Mouse (Mus musculus): ENCODE results near the gene Tmc8. TPM values are rescaled to one million over a fixed set of nuclear protein-coding genes. Genes with fewer than 3 reads are reported as not detected.
"Not testable (repeated sequence)": the region's sequence is repeated elsewhere in the genome, so short reads cannot be mapped to it uniquely, and the experiment has no call there.

Gene Tmc8
- polyA plus RNA-seq, 1 experiment from 2014 or later, result 5.4 TPM

DNA sequence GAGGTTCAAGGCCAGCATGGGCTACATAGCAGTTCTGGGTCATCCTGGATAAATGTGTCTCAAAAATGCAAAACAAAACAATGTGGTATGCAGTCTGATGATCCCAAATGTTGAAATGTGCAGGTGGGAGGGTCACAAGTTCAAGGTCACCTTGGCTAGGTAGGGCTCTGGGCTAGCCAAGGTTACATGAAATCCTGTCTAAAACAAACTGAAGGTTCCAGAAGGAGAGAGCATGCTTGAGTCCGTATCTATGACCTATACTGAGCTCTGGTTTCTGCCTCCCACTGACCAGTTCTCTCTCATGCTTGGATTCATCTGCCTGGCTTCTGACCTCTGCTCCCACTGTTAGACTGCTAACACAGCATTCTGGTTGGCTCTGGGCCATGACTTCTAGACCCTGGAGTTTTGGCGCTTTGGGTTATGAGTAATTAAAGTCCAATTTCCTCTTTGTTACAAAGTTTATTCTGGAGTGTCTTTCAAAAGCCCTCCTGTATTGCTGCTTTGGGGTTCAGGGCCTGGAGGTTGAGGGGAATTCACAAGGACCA is 47.9 kb downstream of the Tmc8 start:
- Histone ChIP-seq H3K9ac (no peak overlapping the region), H3K4me1 (peaks cover 63% of the 10 kb centered on the region), H3K27ac (peak overlapping the region; percentile 83), H3K36me3 (no peaks in the 10 kb centered on the region), H3K4me3 (replicated peaks) (no peak overlapping the region), H3K4me2 (no peak overlapping the region), H3K27me3 (replicated peaks) (no peaks in the 10 kb centered on the region), H3K9me3 (no peaks in the 10 kb centered on the region)
- no peak for ATAC-seq (ENCODE audit: insufficient read depth, low FRiP score, low read depth)
- 61% methylated on average over 2 of the region's 2 CpGs for WGBS

DNA sequence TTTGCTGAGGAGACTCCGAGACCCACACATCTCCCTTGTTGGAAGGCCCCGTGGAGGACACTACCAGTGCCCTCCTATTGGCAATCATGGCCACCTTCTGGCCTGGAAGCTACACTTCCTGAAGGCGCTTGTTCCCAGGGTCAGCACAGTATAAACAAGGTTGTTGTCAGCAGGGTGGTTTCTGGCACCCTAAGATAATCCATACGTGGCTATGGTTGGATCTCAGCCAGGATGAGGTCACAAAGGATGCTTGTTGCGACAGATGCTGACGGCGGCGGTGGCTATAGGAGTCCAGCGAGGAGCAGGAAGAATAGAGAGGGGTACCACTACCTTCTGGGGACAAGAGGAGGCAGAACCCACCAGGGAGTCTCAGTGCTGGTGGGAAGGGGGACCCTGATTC is 48.5 kb downstream of the Tmc8 start:
- Histone ChIP-seq H3K4me1 (peaks cover 57% of the 10 kb centered on the region), H3K9me3 (no peaks in the 10 kb centered on the region), H3K4me3 (replicated peaks) (no peak overlapping the region), H3K36me3 (no peaks in the 10 kb centered on the region), H3K27me3 (replicated peaks) (no peaks in the 10 kb centered on the region), H3K27ac (peak overlapping the region; percentile 83), H3K4me2 (no peak overlapping the region), H3K9ac (no peak overlapping the region)
- 60% methylated on average over 9 of the region's 9 CpGs for WGBS
- ATAC-seq (ENCODE audit: insufficient read depth, low FRiP score, low read depth), result no peak

DNA sequence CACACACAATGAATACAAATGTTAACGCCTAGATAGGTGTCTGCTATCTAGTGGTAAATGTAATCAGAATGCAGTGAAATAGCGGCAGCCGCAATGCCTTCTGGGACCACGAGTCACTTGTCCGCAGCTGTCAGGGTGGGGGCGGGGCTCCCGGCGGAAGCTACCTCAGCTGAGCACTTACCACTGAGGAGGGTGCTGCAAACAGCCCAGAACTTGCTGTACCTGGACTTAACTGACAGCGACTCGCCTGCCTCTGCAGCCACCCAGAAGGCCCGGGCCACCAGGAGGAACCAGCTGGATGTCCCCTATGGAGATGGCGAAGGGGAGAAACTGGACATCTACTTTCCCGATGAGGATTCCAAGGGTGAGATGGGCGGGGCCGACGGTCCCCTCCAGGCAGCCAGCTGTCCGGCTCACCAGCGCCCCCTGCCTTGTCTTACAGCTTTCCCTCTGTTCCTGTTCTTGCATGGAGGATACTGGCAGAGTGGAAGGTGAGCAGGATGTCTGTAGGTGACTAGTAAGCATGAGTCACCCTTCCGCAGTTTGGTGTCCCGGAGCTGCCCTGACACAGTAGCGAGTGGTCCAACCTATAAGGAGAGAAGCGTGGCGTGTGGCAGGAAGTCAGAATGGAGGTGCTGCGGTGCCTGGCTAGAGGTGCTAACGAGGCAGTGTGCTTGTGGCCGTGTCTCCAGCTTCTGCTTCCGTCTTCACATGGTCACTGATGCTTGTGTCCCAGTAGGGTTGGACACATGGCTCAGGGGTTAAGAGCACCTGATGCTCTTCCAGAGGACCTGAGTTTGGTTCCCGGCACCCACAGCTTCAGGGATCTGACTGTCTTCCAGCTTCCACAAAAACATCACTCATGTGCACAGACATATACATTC is 50.5 kb downstream of the Tmc8 start:
- Histone ChIP-seq H3K36me3 (no peaks in the 10 kb centered on the region), H3K9me3 (no peaks in the 10 kb centered on the region), H3K27ac (no peak overlapping the region), H3K27me3 (replicated peaks) (no peaks in the 10 kb centered on the region), H3K4me2 (peak overlapping the region; percentile 55), H3K4me3 (replicated peaks) (peak overlapping the region; percentile 33), H3K4me1 (peaks cover 40% of the 10 kb centered on the region), H3K9ac (no peak overlapping the region)
- 21% methylated on average over 28 of the region's 28 CpGs for WGBS
- ATAC-seq (ENCODE audit: insufficient read depth, low FRiP score, low read depth), result peak; percentile 45; the same call in 1 of the 2 replicates

DNA sequence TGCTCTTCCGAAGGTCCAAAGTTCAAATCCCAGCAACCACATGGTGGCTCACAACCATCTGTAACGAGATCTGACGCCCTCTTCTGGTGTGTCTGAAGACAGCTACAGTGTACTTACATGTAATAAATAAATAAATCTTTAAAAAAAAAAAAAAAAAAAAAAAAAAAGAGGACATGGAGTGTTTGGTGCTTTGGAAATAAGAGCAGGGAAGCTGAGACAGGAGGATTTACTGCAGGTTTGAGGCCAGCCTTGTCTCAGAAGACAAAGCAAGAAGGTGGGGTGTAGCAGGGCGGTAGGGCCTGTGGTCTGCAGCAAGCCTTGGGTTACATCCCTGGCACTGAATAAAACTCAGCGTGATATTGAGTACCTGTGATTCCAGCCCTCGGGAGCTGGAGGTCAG is 51.6 kb downstream of the Tmc8 start:
- 83% methylated on average over 6 of the region's 6 CpGs for WGBS
- H3K4me2 ChIP-seq; H3K27ac ChIP-seq; H3K9me3 ChIP-seq; ATAC-seq (ENCODE audit: insufficient read depth, low FRiP score, low read depth); H3K36me3 ChIP-seq; H3K9ac ChIP-seq; H3K27me3 ChIP-seq (replicated peaks); H3K4me3 ChIP-seq (replicated peaks): not testable (repeated sequence)
- peaks cover 31% of the 10 kb centered on the region for H3K4me1 ChIP-seq

DNA sequence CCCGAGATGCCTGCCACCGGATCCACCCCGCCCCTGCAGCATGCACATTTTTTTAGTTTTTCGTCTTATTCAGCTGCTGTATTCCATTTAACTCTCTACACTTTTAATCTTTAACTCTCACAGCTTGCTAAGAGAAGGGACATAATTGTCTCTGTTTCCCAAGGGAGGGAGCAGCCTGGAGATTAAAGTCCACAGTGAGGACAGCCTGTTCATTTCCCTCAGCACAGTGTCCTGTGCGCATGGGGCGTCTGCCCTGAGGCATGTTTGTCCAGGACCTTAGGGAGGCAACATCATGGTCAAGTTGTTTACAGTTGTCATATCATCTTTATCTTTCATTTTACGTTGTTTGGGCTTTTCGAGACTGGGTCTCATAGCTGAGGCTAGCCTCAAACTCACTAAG is 52.2 kb downstream of the Tmc8 start:
- H3K27me3 ChIP-seq (replicated peaks), result no peaks in the 10 kb centered on the region
- H3K9ac ChIP-seq, result no peak overlapping the region
- H3K4me3 ChIP-seq (replicated peaks), result no peak overlapping the region
- H3K4me1 ChIP-seq, result peaks cover 27% of the 10 kb centered on the region
- H3K36me3 ChIP-seq, result no peaks in the 10 kb centered on the region
- ATAC-seq (ENCODE audit: insufficient read depth, low FRiP score, low read depth), result no peak
- WGBS, result 85% methylated on average over 8 of the region's 8 CpGs
- no peak overlapping the region for H3K27ac ChIP-seq
- H3K4me2 ChIP-seq, result no peak overlapping the region
- no peaks in the 10 kb centered on the region for H3K9me3 ChIP-seq

DNA sequence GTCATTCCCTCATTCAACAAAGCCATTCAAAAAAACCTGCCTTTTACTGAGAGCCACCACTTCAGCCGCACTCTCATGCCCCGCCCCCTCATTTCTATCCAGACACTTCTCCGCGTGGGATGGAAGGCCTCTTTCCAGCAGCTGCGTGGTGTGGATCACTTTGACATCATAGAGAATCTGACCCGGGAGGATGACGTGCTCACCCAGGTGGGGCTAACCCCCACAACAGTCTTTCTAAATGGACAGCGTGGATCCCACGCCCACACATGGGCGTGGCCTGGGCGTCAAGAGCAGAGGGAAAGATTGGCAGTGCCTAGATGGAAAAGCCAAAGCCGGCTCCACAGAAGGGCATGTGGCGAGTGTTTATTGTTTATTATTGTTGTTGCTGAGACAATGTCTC is 54.4 kb downstream of the Tmc8 start:
- Histone ChIP-seq H3K9me3 (no peaks in the 10 kb centered on the region), H3K27me3 (replicated peaks) (no peaks in the 10 kb centered on the region), H3K4me2 (peak overlapping the region; percentile 28), H3K36me3 (no peaks in the 10 kb centered on the region), H3K27ac (no peak overlapping the region), H3K4me3 (replicated peaks) (no peak overlapping the region), H3K9ac (no peak overlapping the region), H3K4me1 (peaks cover 10% of the 10 kb centered on the region)
- WGBS, result 33% methylated on average over 13 of the region's 13 CpGs
- no peak for ATAC-seq (ENCODE audit: insufficient read depth, low FRiP score, low read depth)

DNA sequence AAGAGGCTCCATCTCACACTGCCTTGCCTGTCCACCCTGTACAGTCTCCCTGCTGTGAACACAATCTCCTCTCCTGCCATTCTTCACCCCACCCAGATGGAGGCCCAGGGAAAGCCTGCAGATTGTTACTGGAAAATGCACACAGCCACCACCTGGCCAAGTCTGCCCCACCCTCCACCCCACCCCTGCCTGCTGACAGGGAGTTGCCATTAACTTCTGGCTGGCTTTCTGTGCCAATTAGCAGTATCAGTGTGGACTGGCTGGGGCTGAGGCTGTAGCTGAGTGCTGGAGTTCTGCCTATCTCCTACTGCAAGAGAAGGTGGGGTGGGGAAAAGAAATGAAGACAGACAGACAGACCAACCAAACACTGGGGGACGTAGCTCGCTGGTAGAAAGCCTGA is 56.7 kb downstream of the Tmc8 start:
- Histone ChIP-seq H3K4me2 (no peak overlapping the region), H3K4me3 (replicated peaks) (no peak overlapping the region), H3K9ac (no peak overlapping the region), H3K27me3 (replicated peaks) (no peaks in the 10 kb centered on the region), H3K4me1 (0 out of 2 replicates have a peak, but pooled peaks cover 3% of the 10 kb centered on the region), H3K27ac (peak overlapping the region; percentile 79), H3K9me3 (no peaks in the 10 kb centered on the region), H3K36me3 (no peaks in the 10 kb centered on the region)
- ATAC-seq (ENCODE audit: insufficient read depth, low FRiP score, low read depth), result peak; percentile 95
- 43% methylated on average over 2 of the region's 2 CpGs for WGBS

DNA sequence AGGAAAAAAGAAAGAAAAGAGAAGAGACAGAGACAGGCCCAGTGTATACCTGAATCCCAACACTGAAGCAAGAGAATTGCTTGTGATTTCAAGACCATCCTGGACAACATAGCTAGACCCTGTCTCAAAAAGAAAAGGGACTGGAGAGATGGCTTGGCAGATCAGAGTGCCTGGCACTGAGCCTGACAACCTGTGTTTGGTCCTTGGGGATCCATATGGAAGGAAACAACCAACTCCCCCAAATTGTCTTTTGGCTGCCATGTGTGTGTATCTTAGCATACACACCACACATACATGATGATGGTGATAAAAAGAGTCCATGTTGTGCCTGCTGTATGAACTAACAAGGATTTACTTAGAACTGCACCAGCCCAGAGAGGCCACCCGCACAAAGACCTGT is 57.1 kb downstream of the Tmc8 start:
- no peak for ATAC-seq (ENCODE audit: insufficient read depth, low FRiP score, low read depth)
- Histone ChIP-seq H3K4me3 (replicated peaks) (no peak overlapping the region), H3K4me2 (no peak overlapping the region), H3K27ac (peak overlapping the region; percentile 79), H3K27me3 (replicated peaks) (no peaks in the 10 kb centered on the region), H3K36me3 (no peaks in the 10 kb centered on the region), H3K9ac (no peak overlapping the region), H3K9me3 (no peaks in the 10 kb centered on the region), H3K4me1 (0 out of 2 replicates have a peak, but pooled peaks cover 3% of the 10 kb centered on the region)
- 76% methylated on average over 1 of the region's 1 CpGs for WGBS

DNA sequence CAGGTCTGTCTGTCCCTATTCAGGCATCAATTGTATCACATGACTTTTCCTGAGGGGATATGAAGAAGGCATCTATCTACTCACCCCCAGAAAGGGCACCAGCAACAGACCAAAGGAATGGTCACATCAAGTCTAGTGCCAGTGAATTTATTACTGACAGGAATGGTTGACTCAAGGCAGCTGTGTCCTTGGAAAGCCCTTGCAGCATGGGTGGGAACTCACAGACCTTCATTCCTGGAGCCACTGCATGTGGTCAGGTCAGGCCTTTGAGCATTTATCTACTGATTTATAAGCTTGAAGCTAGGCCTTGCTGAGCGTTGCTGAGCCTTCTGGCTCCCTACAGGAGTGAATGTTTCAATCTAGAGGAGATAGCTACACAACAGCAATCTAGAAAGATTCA is 59.0 kb downstream of the Tmc8 start:
- no peaks in the 10 kb centered on the region for H3K36me3 ChIP-seq
- H3K9me3 ChIP-seq, result no peaks in the 10 kb centered on the region
- H3K4me2 ChIP-seq, result no peak overlapping the region
- no peak overlapping the region for H3K4me3 ChIP-seq (replicated peaks)
- no peaks in the 10 kb centered on the region for H3K27me3 ChIP-seq (replicated peaks)
- no peak overlapping the region for H3K27ac ChIP-seq
- ATAC-seq (ENCODE audit: insufficient read depth, low FRiP score, low read depth), result no peak
- H3K9ac ChIP-seq, result no peak overlapping the region
- 44% methylated on average over 1 of the region's 1 CpGs for WGBS
- 0 out of 2 replicates have a peak, but pooled peaks cover 3% of the 10 kb centered on the region for H3K4me1 ChIP-seq

Other genes starting within 250 kb of the Tmc8 start
- 11.6 and 12.2 TPM in 2 replicates for gene Tnrc6c, start 127.8 kb upstream of the Tmc8 start, polyA plus RNA-seq (2015; fragmentation: Nextera tagmentation; extraction: Ambion mirVana)
- gene Tmc6, start 122 bp downstream of the Tmc8 start, polyA plus RNA-seq (2015; fragmentation: Nextera tagmentation; extraction: Ambion mirVana), result 28.3 and 29.4 TPM in 2 replicates
- 2.0 and 7.2 TPM in 2 replicates for gene 6030468B19Rik, start 15.6 kb downstream of the Tmc8 start, polyA plus RNA-seq (2015; fragmentation: Nextera tagmentation; extraction: Ambion mirVana)
- 0.53 and 1.3 TPM in 2 replicates for gene Gm20708, start 27.6 kb downstream of the Tmc8 start, polyA plus RNA-seq (2015; fragmentation: Nextera tagmentation; extraction: Ambion mirVana)
- 132 and 137 TPM in 2 replicates for gene Syngr2, start 27.6 kb downstream of the Tmc8 start, polyA plus RNA-seq (2015; fragmentation: Nextera tagmentation; extraction: Ambion mirVana)
- gene Afmid, start 43.8 kb downstream of the Tmc8 start, polyA plus RNA-seq (2015; fragmentation: Nextera tagmentation; extraction: Ambion mirVana), result 7.2 and 7.4 TPM in 2 replicates
- gene Tk1, start 44.0 kb downstream of the Tmc8 start, polyA plus RNA-seq (2015; fragmentation: Nextera tagmentation; extraction: Ambion mirVana), result 139 and 142 TPM in 2 replicates
- 293 and 308 TPM in 2 replicates for gene Birc5, start 67.2 kb downstream of the Tmc8 start, polyA plus RNA-seq (2015; fragmentation: Nextera tagmentation; extraction: Ambion mirVana)
- gene Tmem235, start 78.7 kb downstream of the Tmc8 start, polyA plus RNA-seq (2015; fragmentation: Nextera tagmentation; extraction: Ambion mirVana), result not detected in 2 replicates
- gene Tha1, start 91.4 kb downstream of the Tmc8 start, polyA plus RNA-seq (2015; fragmentation: Nextera tagmentation; extraction: Ambion mirVana), result 7.1 and 7.2 TPM in 2 replicates
- 16.0 and 18.5 TPM in 2 replicates for gene Socs3, start 188.0 kb downstream of the Tmc8 start, polyA plus RNA-seq (2015; fragmentation: Nextera tagmentation; extraction: Ambion mirVana)
- 31.7 and 34.6 TPM in 2 replicates for gene Pgs1, start 204.2 kb downstream of the Tmc8 start, polyA plus RNA-seq (2015; fragmentation: Nextera tagmentation; extraction: Ambion mirVana)

Measured in stomach, embryonic 15.5 days (tissue).